Mouse (Mus musculus) forebrain, embryonic 10.5 days (tissue): ENCODE data around the gene Ppp1r26. TPM values are rescaled to one million over a fixed set of nuclear protein-coding genes. Genes with fewer than 3 reads are reported as not detected.
A peak's percentile ranks its signal among the peaks of the same experiment; 100 is the strongest.

ENCODE experiments used
- DNase-seq: peaks from one replicate; pipeline ENCODE4 v3.0.0-alpha.2; 2017; ENCODE audit warnings: low spot score; ENCODE audit errors: extremely low spot score
- H3K27ac ChIP-seq: fragments of 300-500 bp; sonication (generic); 2 replicates; pipeline ENCODE4 v1.5.1; 2016; ENCODE audit warnings: mild to moderate bottlenecking
- H3K27me3 ChIP-seq: fragments of 300-500 bp; sonication (generic); 2 replicates; pipeline ENCODE4 v1.6.1; 2016; ENCODE audit warnings: mild to moderate bottlenecking; ENCODE audit not compliant: poor library complexity, severe bottlenecking
- H3K36me3 ChIP-seq: fragments of 300-500 bp; sonication (generic); replicated peaks from 2 replicates; pipeline ENCODE4 v1.6.1; 2016; ENCODE audit warnings: mild to moderate bottlenecking, moderate library complexity
- H3K4me1 ChIP-seq: fragments of 300-500 bp; sonication (generic); 2 replicates; pipeline ENCODE4 v1.6.1; 2016
- H3K4me3 ChIP-seq: fragments of 300-500 bp; sonication (generic); 2 replicates; pipeline ENCODE4 v1.5.1; 2016; ENCODE audit warnings: mild to moderate bottlenecking, moderate library complexity
- H3K9me3 ChIP-seq: fragments of 300-500 bp; sonication (generic); 2 replicates; pipeline ENCODE4 v1.6.1; 2016; ENCODE audit warnings: mild to moderate bottlenecking, moderate library complexity
- WGBS: fragments of 180-500 bp; shearing (Covaris S2); methylation state at CpG from one replicate; pipeline ENCODE4 v1.1.7; 2016; 5-methylcytosine and 5-hydroxymethylcytosine counted together
- polyA plus RNA-seq: library from polyadenylated mRNA; unstranded; fragments of >200 nt; fragmentation: Nextera tagmentation; extraction: Ambion mirVana; gene quantifications from 2 replicates; pipeline ENCODE4 v1.2.1, GENCODE M21; 2016

Gene Ppp1r26
- polyA plus RNA-seq, 1 experiment from 2014 or later: 6.1 TPM

GRCm38 (mm10) chr2:28416511-28416910, 30.1 kb upstream of the Ppp1r26 start:
- Histone ChIP-seq H3K36me3 (no peaks in the 10 kb centered on the region), H3K4me3 (no peak overlapping the region), H3K4me1 (peaks cover 18% of the 10 kb centered on the region), H3K27ac (no peak overlapping the region; the same call in 1 of the 2 replicates), H3K9me3 (no peaks in the 10 kb centered on the region), H3K27me3 (0 out of 2 replicates have a peak, but pooled peaks cover 3% of the 10 kb centered on the region)
- no peak for DNase-seq
- 81% methylated on average over 1 of the region's 1 CpGs for WGBS

GRCm38 (mm10) chr2:28418034-28418433, 28.6 kb upstream of the Ppp1r26 start:
- peaks cover 18% of the 10 kb centered on the region for H3K4me1 ChIP-seq
- no peaks in the 10 kb centered on the region for H3K9me3 ChIP-seq
- DNase-seq: peak; percentile 86
- WGBS: 51% methylated on average over 2 of the region's 2 CpGs
- H3K4me3 ChIP-seq: no peak overlapping the region
- H3K36me3 ChIP-seq: no peaks in the 10 kb centered on the region
- H3K27me3 ChIP-seq: 0 out of 2 replicates have a peak, but pooled peaks cover 3% of the 10 kb centered on the region
- no peak overlapping the region for H3K27ac ChIP-seq

DNA sequence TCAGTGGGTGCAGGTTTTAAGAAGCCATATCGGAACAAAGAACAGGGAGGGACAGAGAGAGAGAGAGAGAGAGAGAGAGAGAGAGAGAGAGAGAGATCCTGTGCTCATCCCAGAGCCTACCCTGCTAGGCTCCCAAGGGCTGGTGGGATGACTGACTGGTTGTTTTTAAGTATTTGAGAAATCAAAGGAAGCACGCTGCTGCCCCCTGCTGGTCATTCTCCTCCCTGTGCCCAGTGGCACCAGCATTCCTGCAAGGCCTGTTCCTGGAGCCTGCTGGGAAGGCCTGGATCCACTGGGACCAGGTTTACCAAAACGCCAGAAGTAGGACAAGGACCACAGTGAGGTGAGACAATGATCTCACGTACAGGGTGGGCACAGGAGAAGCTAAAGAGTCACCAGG, 26.7 kb upstream of the Ppp1r26 start:
- DNase-seq: peak; percentile 86
- 17% methylated on average over 4 of the region's 4 CpGs for WGBS
- 0 out of 2 replicates have a peak, but pooled peaks cover 3% of the 10 kb centered on the region for H3K27me3 ChIP-seq

DNA sequence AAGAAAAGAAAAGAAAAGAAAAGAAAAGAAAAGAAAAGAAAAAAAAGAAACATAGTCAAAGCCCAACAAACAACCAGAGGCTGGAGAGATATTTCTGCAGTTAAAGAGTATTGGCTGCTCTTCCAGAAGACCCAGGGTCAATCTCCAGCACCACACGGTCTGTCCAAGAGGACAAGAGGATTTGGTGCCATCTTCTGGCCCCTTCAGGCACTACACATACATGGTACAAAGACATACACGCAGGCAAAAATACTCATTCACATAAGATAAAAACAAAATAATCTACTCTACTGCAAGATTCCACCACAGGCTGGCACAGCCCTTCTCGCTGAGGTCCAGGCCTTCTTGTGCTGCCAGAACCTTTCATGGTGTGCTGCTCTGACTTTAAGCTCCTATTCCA, 23.4 kb upstream of the Ppp1r26 start:
- Histone ChIP-seq H3K27ac (no peak overlapping the region), H3K4me3 (no peak overlapping the region), H3K36me3 (no peaks in the 10 kb centered on the region), H3K4me1 (peaks cover 9% of the 10 kb centered on the region), H3K27me3 (0 out of 2 replicates have a peak, but pooled peaks cover 3% of the 10 kb centered on the region), H3K9me3 (no peaks in the 10 kb centered on the region)
- 37% methylated on average over 3 of the region's 3 CpGs for WGBS
- peak; percentile 50 for DNase-seq

More for the DNA sequence above, 26.7 kb upstream of the Ppp1r26 start:
- H3K4me1 ChIP-seq: peaks cover 18% of the 10 kb centered on the region
- no peak overlapping the region for H3K27ac ChIP-seq
- no peaks in the 10 kb centered on the region for H3K9me3 ChIP-seq
- H3K36me3 ChIP-seq: no peaks in the 10 kb centered on the region
- no peak overlapping the region for H3K4me3 ChIP-seq

DNA sequence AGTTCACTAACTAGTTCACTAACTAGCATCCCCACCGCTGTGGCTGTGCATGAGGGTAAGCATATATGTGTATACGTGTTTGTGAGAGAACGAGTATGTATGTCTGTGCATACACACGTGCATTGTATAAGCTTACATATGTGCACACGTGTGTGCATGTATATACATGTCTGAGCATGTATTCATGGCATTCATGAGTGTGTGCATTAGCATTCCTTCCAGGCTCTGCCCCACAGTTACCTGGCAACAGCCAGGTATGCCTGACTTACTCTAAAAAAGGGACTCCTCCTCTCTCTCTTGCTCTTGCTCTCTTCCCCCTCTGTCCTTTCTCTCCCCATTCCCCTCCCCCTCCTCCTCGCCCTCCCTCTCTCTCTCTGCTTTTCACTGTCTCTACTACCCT, 19.4 kb upstream of the Ppp1r26 start:
- no peaks in the 10 kb centered on the region for H3K27me3 ChIP-seq
- WGBS: 84% methylated on average over 6 of the region's 6 CpGs
- no peaks in the 10 kb centered on the region for H3K36me3 ChIP-seq
- H3K27ac ChIP-seq: no peak overlapping the region
- H3K9me3 ChIP-seq: no peaks in the 10 kb centered on the region
- DNase-seq: no peak
- H3K4me3 ChIP-seq: no peak overlapping the region
- peaks cover 3% of the 10 kb centered on the region; the same call in 1 of the 2 replicates for H3K4me1 ChIP-seq

DNA sequence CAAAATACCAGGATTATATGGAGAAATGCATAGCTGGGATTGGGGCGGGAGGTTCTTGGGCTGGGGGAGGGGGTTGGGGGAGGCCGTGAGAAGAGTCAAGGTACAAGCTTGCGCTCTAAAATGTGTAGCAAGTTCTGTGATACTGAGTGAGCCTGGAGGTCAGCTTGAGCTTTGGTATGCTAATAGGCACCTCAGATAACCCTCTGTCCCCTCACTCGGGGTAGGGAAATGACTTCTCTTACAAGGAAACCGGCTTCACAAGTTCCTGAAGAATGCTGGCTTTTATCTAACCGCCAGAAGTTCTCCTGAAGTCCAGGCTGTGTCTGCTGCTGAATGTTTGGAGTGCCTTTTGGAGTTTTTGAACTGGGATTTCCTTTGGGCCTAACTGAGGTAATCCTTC, 15.8 kb upstream of the Ppp1r26 start:
- 65% methylated on average over 6 of the region's 6 CpGs for WGBS
- H3K9me3 ChIP-seq: no peaks in the 10 kb centered on the region
- no peaks in the 10 kb centered on the region for H3K4me1 ChIP-seq
- no peaks in the 10 kb centered on the region for H3K36me3 ChIP-seq
- no peak for DNase-seq
- no peak overlapping the region for H3K27ac ChIP-seq
- H3K4me3 ChIP-seq: no peak overlapping the region
- H3K27me3 ChIP-seq: no peaks in the 10 kb centered on the region

DNA sequence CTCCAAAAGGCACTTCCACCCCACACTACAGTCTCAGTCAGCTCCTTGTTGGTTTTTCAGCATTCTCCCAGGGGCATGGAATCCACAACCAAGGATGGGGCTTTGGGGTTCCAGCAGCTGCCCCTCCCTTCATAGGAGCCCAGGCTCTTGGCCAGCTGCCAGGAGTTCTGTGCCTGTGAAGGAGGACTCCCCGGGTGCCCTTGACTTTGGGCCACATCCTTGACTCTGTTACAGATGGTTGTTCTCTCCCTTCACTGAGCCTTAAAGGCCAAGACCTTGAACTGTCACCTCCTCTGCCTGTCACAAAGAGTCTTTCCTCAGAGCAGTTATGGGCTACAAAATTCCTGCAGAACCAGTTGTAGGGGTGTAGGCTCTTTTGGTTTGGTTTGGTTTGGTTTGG, 13.8 kb upstream of the Ppp1r26 start:
- Histone ChIP-seq H3K4me1 (no peaks in the 10 kb centered on the region), H3K27ac (no peak overlapping the region), H3K27me3 (no peaks in the 10 kb centered on the region), H3K36me3 (no peaks in the 10 kb centered on the region), H3K9me3 (no peaks in the 10 kb centered on the region), H3K4me3 (no peak overlapping the region)
- DNase-seq: no peak
- WGBS: 82% methylated on average over 1 of the region's 1 CpGs

DNA sequence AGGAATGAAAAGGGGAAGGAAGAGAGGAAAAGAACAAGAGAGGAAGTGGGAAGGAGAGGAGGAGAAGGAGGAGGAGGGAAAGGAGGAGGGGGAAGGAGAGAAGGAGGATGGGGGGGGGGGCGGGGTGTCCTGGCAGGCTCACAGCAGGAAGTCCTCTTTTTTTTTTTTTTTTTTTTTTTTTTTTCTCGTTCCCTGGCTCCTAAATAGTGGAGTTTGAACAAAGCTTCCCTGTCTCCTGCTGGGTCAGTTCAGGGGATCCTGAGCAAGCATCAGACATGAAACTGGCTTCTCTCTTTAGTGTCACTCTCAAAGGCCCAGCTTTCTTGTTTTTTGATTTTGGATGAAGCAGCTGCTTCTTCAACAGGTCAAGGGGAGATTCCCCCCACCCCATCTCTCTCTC, 13.1 kb upstream of the Ppp1r26 start:
- Histone ChIP-seq H3K4me1 (no peaks in the 10 kb centered on the region), H3K36me3 (no peaks in the 10 kb centered on the region), H3K4me3 (no peak overlapping the region), H3K9me3 (no peaks in the 10 kb centered on the region), H3K27me3 (no peaks in the 10 kb centered on the region), H3K27ac (no peak overlapping the region)
- DNase-seq: no peak
- 0% methylated on average over 1 of the region's 2 CpGs for WGBS

DNA sequence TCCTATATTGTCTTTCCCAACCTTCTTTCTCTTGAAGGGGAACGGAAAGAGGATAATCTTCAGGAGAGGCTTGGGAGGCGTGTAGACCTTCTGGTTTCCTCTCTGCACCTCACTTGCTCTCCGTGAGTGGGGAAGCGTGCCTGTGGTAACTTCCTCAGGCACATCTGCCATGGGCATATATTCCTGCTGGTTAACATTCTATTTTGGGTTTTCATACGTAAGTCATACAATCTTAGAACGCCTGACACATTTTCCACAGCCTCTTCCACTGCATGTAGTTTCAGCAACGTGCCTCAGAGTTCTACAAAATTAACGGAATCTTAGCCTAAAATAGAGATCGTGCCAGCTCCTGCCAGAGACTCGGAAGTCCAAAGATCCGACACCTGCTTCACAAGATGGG, 11.2 kb upstream of the Ppp1r26 start:
- Histone ChIP-seq H3K4me1 (no peaks in the 10 kb centered on the region), H3K27ac (no peak overlapping the region), H3K9me3 (no peaks in the 10 kb centered on the region), H3K4me3 (no peak overlapping the region), H3K27me3 (no peaks in the 10 kb centered on the region), H3K36me3 (no peaks in the 10 kb centered on the region)
- DNase-seq: no peak
- WGBS: 88% methylated on average over 11 of the region's 11 CpGs

GRCm38 (mm10) chr2:28440842-28441241, 5.8 kb upstream of the Ppp1r26 start:
- Histone ChIP-seq H3K36me3 (no peaks in the 10 kb centered on the region), H3K27me3 (peaks cover 14% of the 10 kb centered on the region), H3K9me3 (no peaks in the 10 kb centered on the region), H3K27ac (no peak overlapping the region), H3K4me3 (no peak overlapping the region), H3K4me1 (peaks cover 2% of the 10 kb centered on the region)
- 80% methylated on average over 6 of the region's 6 CpGs for WGBS
- DNase-seq: no peak

DNA sequence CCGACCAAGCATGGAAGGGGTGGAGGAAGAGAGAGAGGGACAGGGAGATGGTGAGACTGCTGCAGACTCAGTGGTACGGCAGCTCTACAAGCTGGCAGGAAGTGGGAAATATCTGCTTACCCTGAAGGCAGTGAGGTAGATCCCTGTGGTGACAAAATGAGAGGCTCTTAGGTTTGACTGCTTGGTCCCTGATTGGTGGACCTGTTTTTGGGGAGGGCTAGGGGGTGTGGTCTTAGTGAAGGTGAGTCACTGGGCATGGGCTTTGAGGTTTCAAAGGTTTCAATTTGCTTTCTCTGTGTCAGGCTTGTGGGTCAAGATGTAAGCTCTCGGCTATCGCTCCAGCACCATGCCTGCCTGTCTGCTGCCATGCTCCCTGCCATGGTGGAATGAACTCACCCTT, 1.5 kb upstream of the Ppp1r26 start:
- peaks cover 25% of the 10 kb centered on the region for H3K4me1 ChIP-seq
- peaks cover 37% of the 10 kb centered on the region for H3K27me3 ChIP-seq
- H3K9me3 ChIP-seq: no peaks in the 10 kb centered on the region
- 85% methylated on average over 4 of the region's 4 CpGs for WGBS
- H3K4me3 ChIP-seq: no peak overlapping the region
- peaks cover 3% of the 10 kb centered on the region; the same call in 1 of the 2 replicates for H3K36me3 ChIP-seq
- H3K27ac ChIP-seq: no peak overlapping the region
- DNase-seq: no peak

- peak; percentile 40 for DNase-seq
- peaks cover 25% of the 10 kb centered on the region for H3K4me1 ChIP-seq
- WGBS: 9% methylated on average over 5 of the region's 5 CpGs
- H3K9me3 ChIP-seq: no peaks in the 10 kb centered on the region
- H3K27ac ChIP-seq: peak overlapping the region; percentile 92
- H3K27me3 ChIP-seq: peaks cover 37% of the 10 kb centered on the region
- H3K4me3 ChIP-seq: peak overlapping the region; percentile 83
- peaks cover 14% of the 10 kb centered on the region for H3K36me3 ChIP-seq
Measured at GRCm38 (mm10) chr2:28446181-28446514, 452 bp upstream of the Ppp1r26 start.

DNA sequence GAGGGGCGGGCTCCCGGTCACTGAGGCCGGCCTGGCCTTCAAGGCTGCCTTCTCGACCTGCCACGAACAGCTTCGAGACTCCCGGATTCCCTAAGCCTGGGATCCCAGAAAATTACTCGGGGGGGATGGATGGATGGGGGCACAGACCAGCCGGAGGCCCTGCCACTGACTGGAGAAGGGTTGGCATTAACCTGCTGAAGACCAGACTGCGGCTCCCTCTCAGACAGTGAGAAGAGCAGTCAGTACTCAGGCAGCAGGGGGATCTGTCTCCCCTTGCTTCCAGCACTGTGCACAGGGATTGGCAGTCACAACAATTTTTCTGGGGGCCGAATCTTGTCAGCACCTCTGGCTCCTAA, 693 bp downstream of the Ppp1r26 start:
- no peak for DNase-seq
- 10% methylated on average over 11 of the region's 11 CpGs for WGBS
- peak overlapping the region; percentile 92 for H3K27ac ChIP-seq
- peaks cover 37% of the 10 kb centered on the region for H3K27me3 ChIP-seq
- H3K4me1 ChIP-seq: peaks cover 25% of the 10 kb centered on the region
- H3K9me3 ChIP-seq: no peaks in the 10 kb centered on the region
- H3K4me3 ChIP-seq: peak overlapping the region; percentile 83
- peaks cover 25% of the 10 kb centered on the region for H3K36me3 ChIP-seq

DNA sequence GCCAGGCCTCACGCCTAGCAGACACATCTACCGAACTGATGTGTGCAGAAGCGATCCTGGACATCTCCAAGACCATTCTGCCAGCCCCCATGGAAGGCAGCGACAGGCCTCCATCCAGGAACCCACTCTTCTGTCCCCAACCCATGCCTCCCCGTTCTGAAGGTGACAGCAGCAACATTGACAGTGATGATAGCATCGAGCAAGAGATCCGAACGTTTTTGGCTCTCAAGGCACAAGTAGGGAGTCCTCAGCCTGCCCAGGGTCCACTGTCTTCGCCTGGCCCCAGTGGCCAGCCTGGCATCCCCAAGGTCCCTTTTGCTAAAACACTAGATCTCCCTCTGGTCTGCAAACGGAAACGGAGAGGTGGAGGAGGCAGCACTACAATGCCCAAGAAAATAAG, 5.1 kb downstream of the Ppp1r26 start:
- Histone ChIP-seq H3K4me1 (peaks cover 15% of the 10 kb centered on the region), H3K9me3 (no peaks in the 10 kb centered on the region), H3K27ac (no peak overlapping the region), H3K36me3 (peaks cover 46% of the 10 kb centered on the region), H3K27me3 (peaks cover 14% of the 10 kb centered on the region), H3K4me3 (no peak overlapping the region)
- 92% methylated on average over 11 of the region's 11 CpGs for WGBS
- no peak for DNase-seq
